Mouse (Mus musculus) embryonic facial prominence, embryonic 13.5 days (tissue): Measurements from ENCODE around the gene Ccnq. TPM values are rescaled to one million over a fixed set of nuclear protein-coding genes. Genes with fewer than 3 reads are reported as not detected.

Experiments
- ATAC-seq: fragments of 200-750 bp; cut with Nextera tagmentation; 2 replicates; pipeline ENCODE4 v1.8.0; 2017; ENCODE audit warnings: low read depth; ENCODE audit not compliant: insufficient number of reproducible peaks, insufficient read depth, low FRiP score, low TSS enrichment
- H3K27ac ChIP-seq: fragments of 300-500 bp; sonication (generic); 2 replicates; pipeline ENCODE4 v1.5.1; 2015; ENCODE audit warnings: moderate library complexity, mild to moderate bottlenecking, inconsistent platforms
- H3K27me3 ChIP-seq: fragments of 300-500 bp; sonication (generic); 2 replicates; pipeline ENCODE4 v1.6.1; 2015; ENCODE audit warnings: mild to moderate bottlenecking, inconsistent platforms
- H3K36me3 ChIP-seq: fragments of 300-500 bp; sonication (generic); 2 replicates; pipeline ENCODE4 v1.6.1; 2015; ENCODE audit warnings: mild to moderate bottlenecking, inconsistent platforms
- H3K4me1 ChIP-seq: fragments of 300-500 bp; sonication (generic); 2 replicates; pipeline ENCODE4 v1.6.1; 2015; ENCODE audit warnings: inconsistent platforms
- H3K4me2 ChIP-seq: fragments of 300-500 bp; sonication (generic); 2 replicates; pipeline ENCODE4 v1.6.1; 2015; ENCODE audit warnings: moderate library complexity, mild to moderate bottlenecking, inconsistent platforms
- H3K4me3 ChIP-seq: fragments of 300-500 bp; sonication (generic); 2 replicates; pipeline ENCODE4 v1.5.1; 2015; ENCODE audit warnings: mild to moderate bottlenecking, inconsistent platforms
- H3K9ac ChIP-seq: fragments of 300-500 bp; sonication (generic); 2 replicates; pipeline ENCODE4 v1.6.1; 2015; ENCODE audit warnings: mild to moderate bottlenecking, inconsistent platforms
- H3K9me3 ChIP-seq: fragments of 300-500 bp; sonication (generic); 2 replicates; pipeline ENCODE4 v1.6.1; 2016; ENCODE audit warnings: inconsistent platforms
- WGBS: fragments of 180-500 bp; shearing (Covaris S2); methylation state at CpG from one replicate; pipeline ENCODE4 v1.1.7; 2015; ENCODE audit warnings: mixed read lengths; 5-methylcytosine and 5-hydroxymethylcytosine counted together
- polyA plus RNA-seq: library from polyadenylated mRNA; unstranded; fragments of >200 nt; fragmentation: Nextera tagmentation; extraction: Ambion mirVana; gene quantifications from 2 replicates; pipeline ENCODE4 v1.2.1, GENCODE M21; 2015

The Ccnq gene
- 46.4 and 48.1 TPM in 2 replicates for polyA plus RNA-seq

- Histone ChIP-seq H3K4me1 (peaks cover 6% of the 10 kb centered on the region), H3K27me3 (no peaks in the 10 kb centered on the region), H3K4me2 (peak within 1 kb of the TSS; percentile 70), H3K4me3 (peak within 1 kb of the TSS; percentile 72), H3K36me3 (peaks cover 17% of the 10 kb centered on the region), H3K9me3 (no peaks in the 10 kb centered on the region), H3K27ac (peak within 1 kb of the TSS; percentile 51; the same call in 1 of the 2 replicates), H3K9ac (peak within 1 kb of the TSS; percentile 87)
- ATAC-seq = peak; percentile 84
- WGBS = 10% methylated on average over 58 of the region's 59 CpGs
Observed at GRCm38 (mm10) chr11:78750885-78751842, at the start of gene Ccnq. Gene Ccnq (minus strand): TSS chr11:78751729.

DNA sequence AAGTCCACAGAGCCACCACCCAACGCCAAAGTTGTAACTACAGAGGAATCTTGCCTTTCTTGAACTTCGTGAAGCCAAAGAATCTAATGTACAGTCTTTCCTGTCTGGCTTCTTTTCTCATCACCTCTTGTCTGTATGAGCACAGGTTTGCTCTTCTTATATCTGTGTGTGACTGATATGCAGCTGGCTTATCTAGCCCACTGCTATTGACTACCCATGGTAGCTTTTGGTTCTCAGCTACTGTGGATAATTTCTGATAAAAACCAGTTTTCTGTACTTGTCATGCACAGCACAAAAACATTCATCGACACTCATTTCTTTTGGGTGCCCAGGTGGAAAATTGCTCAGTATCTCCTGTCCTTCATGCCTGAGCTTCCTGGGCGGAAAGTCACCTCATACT, 49.6 kb upstream of the Ccnq start:
- Histone ChIP-seq H3K27me3 (no peaks in the 10 kb centered on the region; the same call in 1 of the 2 replicates), H3K4me2 (no peak overlapping the region), H3K4me3 (no peak overlapping the region), H3K9me3 (no peaks in the 10 kb centered on the region), H3K9ac (no peak overlapping the region), H3K36me3 (no peaks in the 10 kb centered on the region), H3K27ac (no peak overlapping the region), H3K4me1 (peaks cover 4% of the 10 kb centered on the region; the same call in 1 of the 2 replicates)
- no peak for ATAC-seq
- 88% methylated on average over 4 of the region's 4 CpGs for WGBS

- no peak overlapping the region for H3K4me2 ChIP-seq
- H3K9me3 ChIP-seq = no peaks in the 10 kb centered on the region
- H3K27ac ChIP-seq = no peak overlapping the region
- peaks cover 15% of the 10 kb centered on the region for H3K4me1 ChIP-seq
- no peaks in the 10 kb centered on the region for H3K36me3 ChIP-seq
- no peak for ATAC-seq
- no peak overlapping the region for H3K4me3 ChIP-seq
- no peaks in the 10 kb centered on the region for H3K27me3 ChIP-seq
- 67% methylated on average over 10 of the region's 10 CpGs for WGBS
- H3K9ac ChIP-seq = no peak overlapping the region
Observed at GRCm38 (mm10) chr11:78796072-78796729, 44.7 kb upstream of the Ccnq start.

- WGBS = 79% methylated on average over 11 of the region's 11 CpGs
- Histone ChIP-seq H3K27ac (no peak overlapping the region), H3K36me3 (no peaks in the 10 kb centered on the region), H3K4me2 (no peak overlapping the region), H3K9ac (no peak overlapping the region), H3K4me1 (peaks cover 15% of the 10 kb centered on the region), H3K4me3 (no peak overlapping the region), H3K9me3 (no peaks in the 10 kb centered on the region), H3K27me3 (no peaks in the 10 kb centered on the region)
- ATAC-seq = no peak
Observed at GRCm38 (mm10) chr11:78793116-78793515, 41.6 kb upstream of the Ccnq start.

DNA sequence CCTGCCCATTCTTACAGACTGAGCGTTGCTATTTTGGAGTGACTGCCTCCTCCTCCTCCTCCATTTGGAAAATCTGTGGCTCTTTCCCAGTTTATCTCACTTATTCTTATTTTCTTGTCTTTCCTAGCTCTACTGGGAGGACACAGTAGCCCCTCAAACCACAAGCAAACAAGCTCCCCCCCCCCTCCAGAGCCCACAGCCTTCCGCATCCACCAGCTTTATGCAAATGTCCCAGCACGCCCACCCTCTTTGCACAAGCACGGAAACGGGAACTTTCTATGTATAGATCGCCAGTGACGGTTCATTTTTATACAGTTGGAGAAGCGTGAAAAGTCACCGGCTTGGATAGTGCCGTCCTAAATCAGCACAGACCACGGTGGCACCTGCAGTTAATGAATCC, 40.9 kb upstream of the Ccnq start:
- peak overlapping the region; percentile 28; the same call in 1 of the 2 replicates for H3K4me2 ChIP-seq
- H3K4me1 ChIP-seq = peaks cover 15% of the 10 kb centered on the region
- H3K27ac ChIP-seq = no peak overlapping the region
- H3K4me3 ChIP-seq = no peak overlapping the region
- no peak for ATAC-seq
- no peaks in the 10 kb centered on the region for H3K36me3 ChIP-seq
- no peaks in the 10 kb centered on the region for H3K9me3 ChIP-seq
- 43% methylated on average over 11 of the region's 11 CpGs for WGBS
- 0 out of 2 replicates have a peak overlapping the region, but pooled peaks have one; percentile 6 for H3K9ac ChIP-seq
- H3K27me3 ChIP-seq = no peaks in the 10 kb centered on the region

GRCm38 (mm10) chr11:78792055-78792454, 40.5 kb upstream of the Ccnq start:
- H3K4me3 ChIP-seq = no peak overlapping the region
- H3K4me2 ChIP-seq = 0 out of 2 replicates have a peak overlapping the region, but pooled peaks have one; percentile 28
- H3K4me1 ChIP-seq = peaks cover 15% of the 10 kb centered on the region
- WGBS = 54% methylated on average over 5 of the region's 5 CpGs
- H3K27me3 ChIP-seq = no peaks in the 10 kb centered on the region
- no peaks in the 10 kb centered on the region for H3K36me3 ChIP-seq
- no peak overlapping the region for H3K9ac ChIP-seq
- no peak for ATAC-seq
- no peak overlapping the region; the same call in 1 of the 2 replicates for H3K27ac ChIP-seq
- no peaks in the 10 kb centered on the region for H3K9me3 ChIP-seq

DNA sequence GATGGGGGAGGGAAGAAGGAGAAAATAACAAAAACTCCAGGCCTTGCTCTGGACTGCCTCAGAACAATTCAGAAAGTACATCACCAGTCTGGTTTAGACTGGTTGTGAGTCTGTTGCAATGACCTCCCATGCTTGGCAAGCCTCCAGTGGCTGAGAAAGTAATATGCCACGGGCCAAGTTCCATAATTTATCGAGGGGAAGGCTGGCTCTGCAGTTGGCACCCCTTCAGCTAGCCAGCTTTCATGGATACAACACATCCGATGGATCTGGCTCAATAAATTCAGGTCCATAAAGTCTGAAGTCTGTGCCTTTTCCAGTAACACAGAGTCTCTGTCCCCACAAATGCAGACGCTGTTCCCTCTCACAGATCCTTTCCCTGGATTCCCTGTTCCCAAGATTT, 40.1 kb upstream of the Ccnq start:
- WGBS = 44% methylated on average over 4 of the region's 4 CpGs
- H3K9me3 ChIP-seq = no peaks in the 10 kb centered on the region
- H3K36me3 ChIP-seq = no peaks in the 10 kb centered on the region
- peaks cover 15% of the 10 kb centered on the region for H3K4me1 ChIP-seq
- no peaks in the 10 kb centered on the region for H3K27me3 ChIP-seq
- no peak overlapping the region for H3K4me3 ChIP-seq
- no peak overlapping the region; the same call in 1 of the 2 replicates for H3K27ac ChIP-seq
- ATAC-seq = no peak
- no peak overlapping the region for H3K4me2 ChIP-seq
- no peak overlapping the region for H3K9ac ChIP-seq

DNA sequence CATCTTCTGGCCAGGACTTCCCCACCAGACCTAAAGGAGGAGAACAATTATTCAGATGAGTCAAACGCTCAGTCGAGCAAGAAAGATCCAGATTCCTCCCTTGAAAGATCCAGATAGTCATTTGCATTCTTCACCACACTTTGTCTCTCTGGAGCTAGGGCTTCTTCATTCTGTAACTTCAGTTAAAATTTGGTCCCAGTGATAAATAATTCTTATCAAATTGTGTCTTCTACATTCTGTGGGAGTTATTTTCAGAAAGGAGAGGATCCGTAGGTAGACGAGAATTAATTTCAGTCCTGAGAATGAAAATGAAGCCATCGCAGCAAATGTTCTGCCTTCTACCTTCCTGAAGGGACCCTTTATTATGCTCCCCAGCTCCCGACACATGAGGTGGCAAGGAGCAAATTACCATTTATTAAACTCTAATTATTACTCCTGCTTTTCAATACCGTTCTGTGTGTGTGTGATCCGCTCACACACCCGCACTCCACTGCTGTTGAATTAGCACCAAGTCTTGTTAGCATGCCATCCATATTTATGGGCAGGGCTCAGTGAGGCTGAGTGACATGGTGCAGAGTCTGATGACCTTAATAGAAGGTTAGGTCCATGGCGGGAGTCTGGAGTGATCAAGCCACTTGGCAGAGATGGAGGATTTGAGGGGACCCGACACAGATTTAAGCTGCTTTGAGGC, 38.0 kb upstream of the Ccnq start:
- Histone ChIP-seq H3K4me2 (no peak overlapping the region), H3K27me3 (no peaks in the 10 kb centered on the region), H3K36me3 (no peaks in the 10 kb centered on the region), H3K4me3 (no peak overlapping the region), H3K27ac (no peak overlapping the region), H3K4me1 (peaks cover 15% of the 10 kb centered on the region), H3K9me3 (no peaks in the 10 kb centered on the region), H3K9ac (no peak overlapping the region)
- no peak for ATAC-seq
- WGBS = 87% methylated on average over 11 of the region's 11 CpGs

GRCm38 (mm10) chr11:78786013-78786431, 34.5 kb upstream of the Ccnq start:
- ATAC-seq = no peak

DNA sequence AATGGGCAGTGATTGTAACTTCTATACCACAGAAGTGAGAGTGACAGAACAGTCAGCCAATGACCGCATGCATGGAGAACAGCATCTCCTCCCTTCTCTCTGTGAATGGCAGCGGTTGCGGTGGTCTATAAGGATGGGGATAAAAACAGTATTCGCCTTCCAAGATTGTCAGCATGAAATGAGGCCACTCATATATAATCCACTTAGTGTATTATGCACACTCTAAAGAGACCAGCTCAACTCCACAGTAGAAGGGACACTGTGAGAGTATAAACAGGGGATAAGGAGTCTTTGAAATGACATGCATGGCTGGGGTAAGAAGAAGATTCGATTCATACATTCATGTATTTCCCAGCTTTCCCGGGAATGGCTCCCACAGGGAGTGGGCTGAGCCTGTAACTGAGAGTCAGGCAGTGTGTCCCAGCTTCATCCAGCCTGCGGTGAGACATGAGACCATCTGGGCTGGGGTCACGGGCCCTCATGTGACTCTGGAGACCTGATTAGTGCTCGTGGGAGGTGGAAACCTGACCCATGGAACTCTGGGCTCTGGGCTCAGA, 31.3 kb upstream of the Ccnq start:
- H3K9me3 ChIP-seq = no peaks in the 10 kb centered on the region
- H3K4me3 ChIP-seq = no peak overlapping the region
- H3K9ac ChIP-seq = no peak overlapping the region
- H3K36me3 ChIP-seq = no peaks in the 10 kb centered on the region
- H3K27ac ChIP-seq = no peak overlapping the region
- no peaks in the 10 kb centered on the region; the same call in 1 of the 2 replicates for H3K27me3 ChIP-seq
- WGBS = 53% methylated on average over 9 of the region's 9 CpGs
- peaks cover 2% of the 10 kb centered on the region; the same call in 1 of the 2 replicates for H3K4me1 ChIP-seq
- H3K4me2 ChIP-seq = no peak overlapping the region
- no peak for ATAC-seq

More at GRCm38 (mm10) chr11:78786013-78786431, 34.5 kb upstream of the Ccnq start:
- no peak overlapping the region for H3K9ac ChIP-seq
- no peak overlapping the region for H3K27ac ChIP-seq
- no peaks in the 10 kb centered on the region; the same call in 1 of the 2 replicates for H3K27me3 ChIP-seq
- no peaks in the 10 kb centered on the region for H3K9me3 ChIP-seq
- H3K36me3 ChIP-seq = no peaks in the 10 kb centered on the region
- no peaks in the 10 kb centered on the region for H3K4me1 ChIP-seq
- H3K4me3 ChIP-seq = no peak overlapping the region
- 37% methylated on average over 7 of the region's 7 CpGs for whole genome bisulfite sequencing
- no peak overlapping the region for H3K4me2 ChIP-seq

- no peaks in the 10 kb centered on the region; the same call in 1 of the 2 replicates for H3K27me3 ChIP-seq
- no peak overlapping the region for H3K4me2 ChIP-seq
- no peaks in the 10 kb centered on the region for H3K9me3 ChIP-seq
- H3K4me1 ChIP-seq = peaks cover 6% of the 10 kb centered on the region; the same call in 1 of the 2 replicates
- no peaks in the 10 kb centered on the region for H3K36me3 ChIP-seq
- no peak overlapping the region for H3K27ac ChIP-seq
- no peak overlapping the region for H3K4me3 ChIP-seq
- 76% methylated on average over 5 of the region's 5 CpGs for WGBS
- H3K9ac ChIP-seq = no peak overlapping the region
- ATAC-seq = no peak
Observed at GRCm38 (mm10) chr11:78782326-78782725, 30.8 kb upstream of the Ccnq start.
